Mouse (Mus musculus) ES-Bruce4 (cell line): ENCODE data around the gene Rnf5. TPM values are rescaled to one million over a fixed set of nuclear protein-coding genes. Genes with fewer than 3 reads are reported as not detected.

ENCODE experiments used
- H3K27ac ChIP-seq: 2 replicates; pipeline ENCODE4 v1.5.1; 2012; ENCODE audit warnings: low read length, inconsistent platforms; ENCODE audit not compliant: insufficient read depth
- H3K27me3 ChIP-seq: 2 replicates; pipeline ENCODE4 v1.6.1; 2012; ENCODE audit warnings: mild to moderate bottlenecking, low read length, inconsistent platforms; ENCODE audit not compliant: control insufficient read depth, poor library complexity, insufficient read depth, severe bottlenecking
- H3K36me3 ChIP-seq: 2 replicates; pipeline ENCODE4 v1.6.1; 2012; ENCODE audit warnings: inconsistent platforms, mild to moderate bottlenecking, low read length, moderate library complexity; ENCODE audit not compliant: control insufficient read depth, poor library complexity, insufficient read depth, severe bottlenecking
- H3K4me1 ChIP-seq: one replicate; pipeline ENCODE4 v1.8.1; 2011; ENCODE audit warnings: low read length; ENCODE audit not compliant: control insufficient read depth, insufficient read depth
- H3K4me3 ChIP-seq: 2 replicates; pipeline ENCODE4 v1.5.1; 2011; ENCODE audit warnings: low read depth, mild to moderate bottlenecking, low read length
- H3K9ac ChIP-seq: 2 replicates; pipeline ENCODE4 v1.6.1; 2012; ENCODE audit warnings: low read depth, mild to moderate bottlenecking, inconsistent platforms; ENCODE audit not compliant: poor library complexity, severe bottlenecking
- H3K9me3 ChIP-seq: replicated peaks from 2 replicates; pipeline ENCODE4 v1.6.1; 2012; ENCODE audit warnings: mild to moderate bottlenecking, low read length, inconsistent platforms; ENCODE audit not compliant: control insufficient read depth, poor library complexity, insufficient read depth, severe bottlenecking
- CTCF ChIP-seq: IDR thresholded peaks from one replicate; pipeline ENCODE4 v1.8.1; 2011; ENCODE audit warnings: low read depth, low read length
- EP300 ChIP-seq: IDR thresholded peaks from 2 replicates; pipeline ENCODE4 v1.6.1; 2011; ENCODE audit warnings: low read depth, low read length; ENCODE audit not compliant: insufficient read depth
- POLR2A ChIP-seq: IDR thresholded peaks from one replicate; pipeline ENCODE4 v1.8.1; 2011; ENCODE audit warnings: low read length; ENCODE audit not compliant: insufficient read depth
- polyA plus RNA-seq: library from polyadenylated mRNA; stranded (reverse); fragments of >200 nt; gene quantifications from 2 replicates; pipeline ENCODE4 v1.2.4, GENCODE M21; 2011; ENCODE audit warnings: low read depth; ENCODE audit not compliant: missing spikeins, insufficient read depth, insufficient read length

The Rnf5 gene
- polyA plus RNA-seq, 1 experiment, result 75.9 TPM

DNA sequence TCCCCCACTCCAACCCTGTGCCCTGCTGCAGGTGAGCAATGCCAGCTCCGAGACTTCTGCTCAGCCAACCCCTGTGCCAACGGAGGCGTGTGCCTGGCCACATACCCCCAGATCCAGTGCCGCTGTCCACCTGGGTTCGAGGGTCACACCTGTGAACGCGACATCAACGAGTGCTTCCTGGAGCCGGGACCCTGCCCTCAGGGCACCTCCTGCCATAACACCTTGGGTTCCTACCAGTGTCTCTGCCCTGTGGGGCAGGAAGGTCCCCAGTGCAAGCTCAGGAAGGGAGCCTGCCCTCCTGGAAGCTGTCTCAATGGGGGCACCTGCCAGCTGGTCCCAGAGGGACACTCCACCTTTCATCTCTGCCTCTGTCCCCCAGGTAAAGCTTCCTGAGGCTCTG lies 36.2 kb downstream of the Rnf5 start:
- Histone ChIP-seq H3K4me1 (peaks cover 6% of the 10 kb centered on the region), H3K4me3 (no peak overlapping the region), H3K9me3 (no peaks in the 10 kb centered on the region), H3K36me3 (no peaks in the 10 kb centered on the region), H3K27me3 (no peaks in the 10 kb centered on the region), H3K9ac (no peak overlapping the region), H3K27ac (no peak overlapping the region)
- TF ChIP-seq POLR2A, result no peak
- TF ChIP-seq EP300, result no peak
- TF ChIP-seq CTCF, result no peak

GRCm38 (mm10) chr17:34564796-34565195 lies 38.7 kb downstream of the Rnf5 start:
- Histone ChIP-seq H3K4me1 (peaks cover 6% of the 10 kb centered on the region), H3K9ac (peak overlapping the region; percentile 15)

GRCm38 (mm10) chr17:34564003-34564421 lies 39.5 kb downstream of the Rnf5 start, which contains the start of gene Notch4:
Gene Notch4, plus strand, starts transcription at chr17:34564268.
- Histone ChIP-seq H3K4me1 (peaks cover 6% of the 10 kb centered on the region), H3K9me3 (no peaks in the 10 kb centered on the region), H3K27me3 (no peaks in the 10 kb centered on the region), H3K27ac (peak within 1 kb of the TSS; percentile 40), H3K36me3 (no peaks in the 10 kb centered on the region), H3K9ac (peak within 1 kb of the TSS; percentile 15), H3K4me3 (peak within 1 kb of the TSS; percentile 41)
- peak; percentile 84; the same call in 1 of the 2 replicates for TF ChIP-seq EP300
- TF ChIP-seq CTCF, result no peak
- TF ChIP-seq POLR2A, result no peak

More at GRCm38 (mm10) chr17:34564796-34565195, 38.7 kb downstream of the Rnf5 start:
- no peaks in the 10 kb centered on the region for H3K9me3 ChIP-seq
- peak overlapping the region; percentile 40; the same call in 1 of the 2 replicates for H3K27ac ChIP-seq
- TF ChIP-seq EP300 (no peak), CTCF (no peak), POLR2A (no peak)
- no peaks in the 10 kb centered on the region for H3K36me3 ChIP-seq
- no peaks in the 10 kb centered on the region for H3K27me3 ChIP-seq
- H3K4me3 ChIP-seq, result peak overlapping the region; percentile 41

- Histone ChIP-seq H3K4me3 (no peak overlapping the region), H3K9ac (no peak overlapping the region), H3K27ac (peak overlapping the region; percentile 36), H3K36me3 (no peaks in the 10 kb centered on the region), H3K27me3 (no peaks in the 10 kb centered on the region), H3K4me1 (peaks cover 6% of the 10 kb centered on the region), H3K9me3 (no peaks in the 10 kb centered on the region)
- TF ChIP-seq CTCF (no peak), POLR2A (no peak), EP300 (no peak)
These were observed 40.1 kb downstream of the Rnf5 start for GRCm38 (mm10) chr17:34563354-34563753.

DNA sequence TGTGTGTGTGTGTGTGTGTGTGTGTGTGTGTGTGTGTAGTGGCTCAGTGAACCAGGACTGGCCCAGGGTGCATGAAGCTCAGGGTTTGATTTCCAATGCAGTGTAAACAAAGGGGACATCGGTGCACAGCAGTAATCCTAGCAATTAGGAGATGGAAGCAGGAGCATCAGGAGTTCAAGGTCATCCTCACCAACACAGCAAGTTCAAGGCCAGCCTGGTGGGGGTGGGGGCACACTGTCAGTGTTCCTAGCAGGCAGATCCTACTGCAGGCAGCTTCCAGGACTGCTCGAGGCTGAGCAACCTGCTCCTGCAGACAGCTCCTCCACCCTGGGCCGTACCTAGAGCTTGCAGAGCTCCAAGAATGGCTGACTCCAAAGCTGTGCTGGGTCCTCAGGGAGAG lies 40.9 kb downstream of the Rnf5 start:
- H3K4me1 ChIP-seq, result peaks cover 6% of the 10 kb centered on the region
- no peak overlapping the region for H3K9ac ChIP-seq
- H3K36me3 ChIP-seq, result no peaks in the 10 kb centered on the region
- no peaks in the 10 kb centered on the region for H3K9me3 ChIP-seq
- H3K27me3 ChIP-seq, result no peaks in the 10 kb centered on the region
- TF ChIP-seq EP300 (peak; percentile 96), CTCF (no peak)
- no peak overlapping the region for H3K4me3 ChIP-seq
- H3K27ac ChIP-seq, result 0 out of 2 replicates have a peak overlapping the region, but pooled peaks have one; percentile 1

GRCm38 (mm10) chr17:34561200-34561599 lies 42.3 kb downstream of the Rnf5 start:
- Histone ChIP-seq H3K27ac (no peak overlapping the region), H3K36me3 (no peaks in the 10 kb centered on the region), H3K4me1 (peaks cover 6% of the 10 kb centered on the region), H3K4me3 (no peak overlapping the region), H3K9ac (no peak overlapping the region), H3K9me3 (no peaks in the 10 kb centered on the region), H3K27me3 (no peaks in the 10 kb centered on the region)
- TF ChIP-seq CTCF, result no peak
- no peak for TF ChIP-seq POLR2A
- TF ChIP-seq EP300, result no peak
